Mouse (Mus musculus) MEL (cell line): Measurements from ENCODE around the gene Nckap5l. TPM values are rescaled to one million over a fixed set of nuclear protein-coding genes. Genes with fewer than 3 reads are reported as not detected.

Source experiments
- DNase-seq: peaks from one replicate; pipeline ENCODE4 v3.0.0; 2011; ENCODE audit warnings: low read depth, low spot score
- H3K27ac ChIP-seq: 2 replicates; pipeline ENCODE4 v1.5.1; 2012; ENCODE audit warnings: low read depth, mild to moderate bottlenecking, control low read depth, low read length, moderate library complexity; ENCODE audit not compliant: control insufficient read depth
- H3K27me3 ChIP-seq, 2 experiments: fragments of 150-350 bp in 1 of 2; sonication (generic) in 1 of 2; 2 replicates each; pipeline ENCODE4 v1.6.1; 2012; ENCODE audit warnings: low read length in 2 of 2, mild to moderate bottlenecking in 2 of 2, improper control_type of control experiment in 1 of 2, moderate library complexity in 1 of 2; ENCODE audit not compliant: insufficient read depth in 2 of 2, control insufficient read depth in 1 of 2
- H3K36me3 ChIP-seq, 2 experiments: 2 replicates each; pipeline ENCODE4 v1.6.1; 2012 to 2014; ENCODE audit warnings: low read length in 2 of 2, improper control_type of control experiment in 1 of 2, inconsistent platforms in 1 of 2, mild to moderate bottlenecking in 1 of 2; ENCODE audit not compliant: insufficient read depth in 2 of 2, control insufficient read depth in 1 of 2
- H3K4me1 ChIP-seq, 2 experiments: fragments of 150-350 bp in 1 of 2; sonication (generic) in 1 of 2; 2 replicates each; pipeline ENCODE4 v1.6.1; 2012; ENCODE audit warnings: low read length in 2 of 2, improper control_type of control experiment in 1 of 2, mild to moderate bottlenecking in 1 of 2; ENCODE audit not compliant: insufficient read depth in 2 of 2, control insufficient read depth in 1 of 2
- H3K4me3 ChIP-seq, 2 experiments: fragments of 150-350 bp in 1 of 2; sonication (generic) in 1 of 2; 2 replicates each; pipeline ENCODE4 v1.5.1; 2012; ENCODE audit warnings: low read depth in 2 of 2, low read length in 2 of 2, mild to moderate bottlenecking in 2 of 2, moderate library complexity in 2 of 2, control low read depth in 1 of 2, improper control_type of control experiment in 1 of 2; ENCODE audit not compliant: control insufficient read depth in 1 of 2, insufficient read depth in 1 of 2
- H3K79me2 ChIP-seq: 2 replicates; pipeline ENCODE4 v1.6.1; 2012; ENCODE audit warnings: mild to moderate bottlenecking, low read length, moderate library complexity; ENCODE audit not compliant: control insufficient read depth, poor library complexity, insufficient read depth
- H3K9ac ChIP-seq: 2 replicates; pipeline ENCODE4 v1.6.1; 2012; ENCODE audit warnings: low read depth, mild to moderate bottlenecking, control low read depth, low read length, moderate library complexity; ENCODE audit not compliant: control insufficient read depth, poor library complexity, severe bottlenecking
- H3K9me3 ChIP-seq: fragments of 150-350 bp; sonication (generic); replicated peaks from 2 replicates; pipeline ENCODE4 v1.6.1; 2012; ENCODE audit warnings: mild to moderate bottlenecking, low read length, improper control_type of control experiment, moderate library complexity; ENCODE audit not compliant: insufficient read depth
- BHLHE40 ChIP-seq: IDR thresholded peaks from 2 replicates; pipeline ENCODE4 v1.6.1; 2012; ENCODE audit warnings: low read depth, mild to moderate bottlenecking, inconsistent platforms, low read length, improper control_type of control experiment, borderline replicate concordance
- CHD1 ChIP-seq: IDR thresholded peaks from 2 replicates; pipeline ENCODE4 v1.6.1; 2012; ENCODE audit warnings: low read depth, mild to moderate bottlenecking, inconsistent platforms, low read length, improper control_type of control experiment
- CHD2 ChIP-seq: IDR thresholded peaks from 2 replicates; pipeline ENCODE4 v1.6.1; 2011; ENCODE audit warnings: low read length, improper control_type of control experiment
- CTCF ChIP-seq, 3 experiments: IDR thresholded peaks in 2 of 3; conservative IDR thresholded peaks in 1 of 3; 2 replicates each; pipeline ENCODE4 v1.5.1; 2011 to 2012; ENCODE audit warnings: low read length in 3 of 3, low read depth in 2 of 3, mild to moderate bottlenecking in 2 of 3, improper control_type of control experiment in 1 of 3, inconsistent platforms in 1 of 3, mixed read lengths in 1 of 3, moderate library complexity in 1 of 3; ENCODE audit not compliant: control insufficient read depth in 1 of 3, insufficient read depth in 1 of 3, poor library complexity in 1 of 3, severe bottlenecking in 1 of 3
- ELF1 ChIP-seq: IDR thresholded peaks from 2 replicates; pipeline ENCODE4 v1.6.1; 2014; ENCODE audit warnings: low read depth, mild to moderate bottlenecking, inconsistent platforms, low read length, improper control_type of control experiment, moderate library complexity
- ETS1 ChIP-seq: IDR thresholded peaks from 2 replicates; pipeline ENCODE4 v1.6.1; 2012; ENCODE audit warnings: low read depth, mild to moderate bottlenecking, inconsistent platforms, low read length, improper control_type of control experiment, moderate library complexity
- GATA1 ChIP-seq: IDR thresholded peaks from 2 replicates; pipeline ENCODE4 v1.6.1; 2011; ENCODE audit warnings: low read depth, low read length, improper control_type of control experiment
- HCFC1 ChIP-seq: IDR thresholded peaks from 2 replicates; pipeline ENCODE4 v1.6.1; 2012; ENCODE audit warnings: low read depth, mild to moderate bottlenecking, inconsistent platforms, low read length, improper control_type of control experiment, moderate library complexity
- KAT2A ChIP-seq: conservative IDR thresholded peaks from 2 replicates; pipeline ENCODE4 v1.6.1; 2012; ENCODE audit warnings: low read depth, low read length, improper control_type of control experiment, inconsistent platforms
- MAFK ChIP-seq: IDR thresholded peaks from 2 replicates; pipeline ENCODE4 v1.6.1; 2011; ENCODE audit warnings: low read depth, mild to moderate bottlenecking, low read length, improper control_type of control experiment, borderline replicate concordance
- MAX ChIP-seq: IDR thresholded peaks from 2 replicates; pipeline ENCODE4 v1.6.1; 2011; ENCODE audit warnings: low read length, improper control_type of control experiment
- MAZ ChIP-seq: IDR thresholded peaks from 2 replicates; pipeline ENCODE4 v1.6.1; 2012; ENCODE audit warnings: low read depth, mild to moderate bottlenecking, inconsistent platforms, low read length, improper control_type of control experiment
- MEF2A ChIP-seq: IDR thresholded peaks from 2 replicates; pipeline ENCODE4 v1.6.1; 2014; ENCODE audit warnings: low read depth, mild to moderate bottlenecking, inconsistent platforms, low read length, improper control_type of control experiment; ENCODE audit not compliant: poor library complexity, insufficient replicate concordance, severe bottlenecking; ENCODE audit errors: extremely low read depth
- MYB ChIP-seq: IDR thresholded peaks from 2 replicates; pipeline ENCODE4 v1.6.1; 2011; ENCODE audit warnings: mild to moderate bottlenecking, low read depth, low read length, improper control_type of control experiment
- NELFE ChIP-seq: IDR thresholded peaks from 2 replicates; pipeline ENCODE4 v1.6.1; 2011; ENCODE audit warnings: low read depth, low read length, improper control_type of control experiment
- NRF1 ChIP-seq: IDR thresholded peaks from 2 replicates; pipeline ENCODE4 v1.6.1; 2014; ENCODE audit warnings: low read depth, mild to moderate bottlenecking, inconsistent platforms, low read length, improper control_type of control experiment, moderate library complexity; ENCODE audit not compliant: poor library complexity, insufficient read depth, severe bottlenecking
- POLR2A ChIP-seq, 2 experiments: IDR thresholded peaks; 2 replicates each; pipeline ENCODE4 v1.6.1; 2011 to 2012; ENCODE audit warnings: low read length in 2 of 2, mild to moderate bottlenecking in 2 of 2, control low read depth in 1 of 2, improper control_type of control experiment in 1 of 2, low read depth in 1 of 2, moderate library complexity in 1 of 2; ENCODE audit not compliant: control insufficient read depth in 1 of 2, insufficient read depth in 1 of 2, poor library complexity in 1 of 2
- POLR2AphosphoS2 ChIP-seq: IDR thresholded peaks from 2 replicates; pipeline ENCODE4 v1.6.1; 2011; ENCODE audit warnings: low read length, improper control_type of control experiment
- RAD21 ChIP-seq: IDR thresholded peaks from 2 replicates; pipeline ENCODE4 v1.6.1; 2011; ENCODE audit warnings: mild to moderate bottlenecking, low read depth, low read length, improper control_type of control experiment
- SMC3 ChIP-seq: IDR thresholded peaks from 2 replicates; pipeline ENCODE4 v1.6.1; 2011; ENCODE audit warnings: low read depth, low read length, improper control_type of control experiment
- TBP ChIP-seq: IDR thresholded peaks from 2 replicates; pipeline ENCODE4 v1.8.0; 2011; ENCODE audit warnings: low read depth, low read length, improper control_type of control experiment
- UBTF ChIP-seq: IDR thresholded peaks from 2 replicates; pipeline ENCODE4 v1.6.1; 2012; ENCODE audit warnings: low read depth, mild to moderate bottlenecking, inconsistent platforms, low read length, improper control_type of control experiment, moderate library complexity, borderline replicate concordance; ENCODE audit not compliant: insufficient read depth
- USF1 ChIP-seq: IDR thresholded peaks from 2 replicates; pipeline ENCODE4 v1.6.1; 2014; ENCODE audit warnings: low read depth, mild to moderate bottlenecking, inconsistent platforms, low read length, improper control_type of control experiment, moderate library complexity
- polyA plus RNA-seq, 2 experiments: library from polyadenylated mRNA; stranded (reverse) in 1 of 2; unstranded in 1 of 2; fragments of >175 nt in 1 of 2; fragments of >200 nt in 1 of 2; gene quantifications; 2 replicates each; pipeline versions ENCODE4 v1.2.1 to v1.2.4; 2012; ENCODE audit warnings: low replicate concordance in 2 of 2, low read depth in 1 of 2; ENCODE audit not compliant: insufficient read length in 2 of 2, insufficient read depth in 1 of 2, missing spikeins in 1 of 2
- total RNA-seq: library from RNA; depleted of rRNA; stranded (reverse); fragments of 300-350 nt; gene quantifications from 2 replicates; pipeline ENCODE4 v1.2.3, GENCODE M21; 2012

Nckap5l gene
- total and polyA plus RNA-seq, 3 experiments = 2.5 to 14.1 TPM; not detected in 1

- peak; percentile 39; the same call in 1 of the 2 replicates for TF ChIP-seq POLR2AphosphoS2
- peak; percentile 63 for TF ChIP-seq NELFE
- TF ChIP-seq HCFC1 = peak; percentile 74
- no peak for TF ChIP-seq CTCF (IDR thresholded peaks at IDR 0.05 in 2 of 3, conservative IDR thresholded peaks at IDR 0.05 in 1 of 3; ENCODE audit: control insufficient read depth in 1 of 3, insufficient read depth in 1 of 3, low read depth in 2 of 3, low read length in 3 of 3, poor library complexity in 1 of 3, severe bottlenecking in 1 of 3)
- peak; percentile 89 for TF ChIP-seq MAX
Measured at GRCm38 (mm10) chr15:99457606-99458401, at the start of gene Nckap5l (continued).

DNA sequence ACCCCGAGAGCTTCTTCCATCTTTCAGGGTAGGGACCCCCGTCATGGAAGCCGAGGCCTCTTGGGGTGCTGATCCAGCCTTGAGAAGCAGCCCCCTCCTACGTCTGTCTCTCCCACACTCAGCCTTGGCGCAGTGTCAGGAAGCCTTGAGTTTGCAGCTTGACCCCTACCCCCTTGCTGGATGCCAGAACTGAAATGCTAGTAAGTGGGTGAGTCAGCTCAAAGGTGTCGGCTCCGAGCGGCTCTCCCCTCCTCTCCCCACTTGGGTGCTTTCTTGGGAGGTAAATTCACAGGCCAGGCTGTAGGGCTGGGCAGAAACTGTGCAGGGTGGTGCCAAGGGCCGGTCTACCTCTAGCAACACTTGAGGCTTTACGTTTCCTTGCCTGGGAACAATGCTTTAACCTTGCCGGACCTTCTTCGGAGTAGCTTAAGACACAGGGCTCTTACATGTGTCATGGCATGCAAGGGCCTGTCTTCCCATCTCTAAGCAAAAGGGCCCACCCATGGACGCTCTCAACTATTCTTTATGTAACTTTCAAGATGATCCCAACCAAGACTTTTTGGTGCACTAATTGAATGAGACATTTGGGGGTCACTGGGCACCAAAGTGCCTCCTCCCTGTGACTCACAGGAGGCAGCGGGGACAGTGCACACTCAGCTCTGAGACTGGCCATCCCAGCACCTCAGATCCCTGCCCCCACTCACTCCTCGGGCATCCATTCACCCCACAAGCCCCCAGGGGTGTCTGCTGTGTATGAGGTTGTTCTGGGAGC lies 48.0 kb upstream of the Nckap5l start:
- Histone ChIP-seq H3K9ac (no peak overlapping the region), H3K27ac (no peak overlapping the region), H3K36me3 (no peaks in the 10 kb centered on the region), H3K4me3 (no peak overlapping the region), H3K79me2 (no peaks in the 10 kb centered on the region), H3K9me3 (no peaks in the 10 kb centered on the region), H3K4me1 (no peaks in the 10 kb centered on the region), H3K27me3 (peaks cover 11% of the 10 kb centered on the region in 2 experiments)
- no peak for DNase-seq
- TF ChIP-seq ELF1 = no peak
- TF ChIP-seq KAT2A = no peak
- TF ChIP-seq POLR2AphosphoS2 = no peak
- no peak for TF ChIP-seq SMC3
- no peak for TF ChIP-seq BHLHE40
- no peak for TF ChIP-seq RAD21
- no peak for TF ChIP-seq MAZ
- TF ChIP-seq CHD1 = no peak
- TF ChIP-seq MEF2A = no peak
- TF ChIP-seq HCFC1 = no peak
- no peak for TF ChIP-seq POLR2A (IDR thresholded peaks at IDR 0.05; ENCODE audit: control insufficient read depth in 1 of 2, insufficient read depth in 1 of 2, low read depth in 1 of 2, low read length in 2 of 2, poor library complexity in 1 of 2)
- TF ChIP-seq UBTF = no peak
- TF ChIP-seq MYB = no peak
- TF ChIP-seq ETS1 = no peak
- TF ChIP-seq NRF1 = no peak
- no peak for TF ChIP-seq USF1
- no peak for TF ChIP-seq GATA1
- no peak for TF ChIP-seq TBP
- no peak for TF ChIP-seq MAFK
- no peak for TF ChIP-seq CHD2
